Mouse (Mus musculus) thymus, adult 2 months (tissue): ENCODE measurements around the gene Parp4.
A peak's percentile ranks its signal among the peaks of the same experiment; 100 is the strongest.

Experiments used
- CTCF ChIP-seq: fragments of 200-500 bp; IDR thresholded peaks from 2 replicates; pipeline ENCODE4 v1.5.1; 2012; ENCODE audit warnings: mild to moderate bottlenecking, control low read depth, low read length, moderate library complexity, borderline replicate concordance; ENCODE audit not compliant: control insufficient read depth, poor library complexity, insufficient read depth; ENCODE audit errors: extremely low read depth
- POLR2A ChIP-seq: fragments of 200-500 bp; IDR thresholded peaks from 2 replicates; pipeline ENCODE4 v1.6.1; 2012; ENCODE audit warnings: mild to moderate bottlenecking, low read length, control low read depth, moderate library complexity; ENCODE audit not compliant: control insufficient read depth, poor library complexity, insufficient read depth; ENCODE audit errors: extremely low read depth

- TF ChIP-seq CTCF, result 0 out of 2 replicates have a peak, but pooled peaks have one; percentile 45
- TF ChIP-seq POLR2A, result peak; percentile 45; the same call in 1 of the 2 replicates
These were observed at the start of gene Parp4, which contains the start of gene Cenpj for GRCm38 (mm10) chr14:56575416-56575815.
